Mouse (Mus musculus) limb, embryonic 12.5 days (tissue): Measurements from ENCODE around the gene Tbx1. TPM values are rescaled to one million over a fixed set of nuclear protein-coding genes. Genes with fewer than 3 reads are reported as not detected.

Source experiments
- ATAC-seq: fragments of 200-750 bp; cut with Nextera tagmentation; 2 replicates; pipeline ENCODE4 v1.8.0; 2017; ENCODE audit warnings: low read depth, moderate TSS enrichment; ENCODE audit not compliant: insufficient number of reproducible peaks, insufficient read depth, low FRiP score, low TSS enrichment
- H3K27ac ChIP-seq: fragments of 300-500 bp; sonication (generic); 2 replicates; pipeline ENCODE4 v1.5.1; 2016; ENCODE audit warnings: mild to moderate bottlenecking, moderate library complexity
- H3K27me3 ChIP-seq: fragments of 300-500 bp; sonication (generic); 2 replicates; pipeline ENCODE4 v1.6.1; 2016; ENCODE audit warnings: mild to moderate bottlenecking, moderate library complexity
- H3K36me3 ChIP-seq: fragments of 300-500 bp; sonication (generic); 2 replicates; pipeline ENCODE4 v1.6.1; 2016; ENCODE audit warnings: mild to moderate bottlenecking, moderate library complexity
- H3K4me1 ChIP-seq: fragments of 300-500 bp; sonication (generic); replicated peaks from 2 replicates; pipeline ENCODE4 v1.6.1; 2016
- H3K4me2 ChIP-seq: fragments of 300-500 bp; sonication (generic); 2 replicates; pipeline ENCODE4 v1.6.1; 2016; ENCODE audit warnings: mild to moderate bottlenecking, moderate library complexity
- H3K4me3 ChIP-seq: fragments of 300-500 bp; sonication (generic); replicated peaks from 2 replicates; pipeline ENCODE4 v1.5.1; 2016; ENCODE audit warnings: mild to moderate bottlenecking
- H3K9ac ChIP-seq: fragments of 300-500 bp; sonication (generic); replicated peaks from 2 replicates; pipeline ENCODE4 v1.6.1; 2016; ENCODE audit warnings: mild to moderate bottlenecking, moderate library complexity
- H3K9me3 ChIP-seq: fragments of 300-500 bp; sonication (generic); 2 replicates; pipeline ENCODE4 v1.6.1; 2016; ENCODE audit warnings: mild to moderate bottlenecking, moderate library complexity
- WGBS: fragments of 180-500 bp; shearing (Covaris S2); methylation state at CpG from one replicate; pipeline ENCODE4 v1.1.7; 2016; 5-methylcytosine and 5-hydroxymethylcytosine counted together
- polyA plus RNA-seq: library from polyadenylated mRNA; unstranded; fragments of >200 nt; fragmentation: Nextera tagmentation; extraction: Ambion mirVana; gene quantifications from 2 replicates; pipeline ENCODE4 v1.2.1, GENCODE M21; 2016

The Tbx1 gene
- polyA plus RNA-seq, 1 experiment from 2014 or later = 9.4 TPM

GRCm38 (mm10) chr16:18586906-18587546 lies 3.4 kb downstream of the Tbx1 start:
- WGBS = 1% methylated on average over 33 of the region's 62 CpGs
- ATAC-seq = no peak
- peak overlapping the region; percentile 75 for H3K4me2 ChIP-seq
- no peak overlapping the region for H3K27ac ChIP-seq
- H3K36me3 ChIP-seq = no peaks in the 10 kb centered on the region
- H3K27me3 ChIP-seq = peaks cover 98% of the 10 kb centered on the region
- H3K9me3 ChIP-seq = no peaks in the 10 kb centered on the region
- peaks cover 55% of the 10 kb centered on the region for H3K4me1 ChIP-seq
- H3K9ac ChIP-seq = peak overlapping the region; percentile 66
- H3K4me3 ChIP-seq = peak overlapping the region; percentile 51

DNA sequence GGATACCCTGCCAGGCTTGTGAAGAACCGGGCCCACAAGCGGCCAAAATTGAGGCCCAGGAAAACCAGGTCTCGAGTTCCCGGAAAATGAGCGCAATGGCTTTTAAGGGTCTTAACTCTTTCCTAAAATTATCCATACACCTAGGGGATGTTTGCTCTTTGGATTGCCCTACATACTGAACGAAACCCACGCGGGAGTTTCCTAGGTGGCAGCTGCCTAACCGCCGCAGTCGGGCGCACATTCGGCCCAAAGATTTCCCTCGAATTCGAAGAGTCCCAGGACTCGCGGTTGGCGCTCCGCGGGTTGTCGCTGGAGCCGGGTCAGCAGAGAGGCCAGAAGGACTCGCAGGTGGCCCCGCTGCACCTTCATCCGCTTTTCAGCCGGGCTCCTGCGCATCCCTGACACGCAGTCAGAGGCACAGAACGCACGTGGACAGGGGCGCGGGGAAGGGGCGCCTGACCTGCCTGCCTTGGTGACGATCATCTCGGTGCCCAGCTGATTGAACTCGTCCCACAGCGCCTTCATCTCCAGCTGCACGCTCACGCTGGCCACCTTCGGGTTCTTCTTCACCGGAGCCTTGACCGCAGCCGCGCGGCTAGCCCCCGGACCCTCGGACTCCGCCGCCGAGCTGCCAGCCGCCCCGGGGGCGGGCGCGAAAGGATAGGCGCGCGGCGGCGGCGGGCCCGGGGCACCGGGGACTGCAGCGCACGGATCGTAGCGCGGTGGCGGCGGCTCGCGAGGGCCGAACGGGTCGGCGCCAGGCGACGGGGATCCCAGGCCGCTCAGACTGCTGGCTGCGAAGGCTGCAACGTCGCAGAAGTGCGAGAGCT lies 4.2 kb downstream of the Tbx1 start:
- H3K9me3 ChIP-seq = no peaks in the 10 kb centered on the region
- 0 out of 2 replicates have a peak overlapping the region, but pooled peaks have one; percentile 17 for H3K27ac ChIP-seq
- H3K9ac ChIP-seq = peak overlapping the region; percentile 66
- H3K27me3 ChIP-seq = peaks cover 98% of the 10 kb centered on the region
- no peak for ATAC-seq
- peak overlapping the region; percentile 51 for H3K4me3 ChIP-seq
- no peaks in the 10 kb centered on the region for H3K36me3 ChIP-seq
- peaks cover 55% of the 10 kb centered on the region for H3K4me1 ChIP-seq
- H3K4me2 ChIP-seq = peak overlapping the region; percentile 75
- 1% methylated on average over 83 of the region's 83 CpGs for WGBS

GRCm38 (mm10) chr16:18585676-18586075 lies 4.8 kb downstream of the Tbx1 start:
- peak overlapping the region; percentile 66 for H3K9ac ChIP-seq
- H3K36me3 ChIP-seq = no peaks in the 10 kb centered on the region
- H3K9me3 ChIP-seq = no peaks in the 10 kb centered on the region
- H3K4me1 ChIP-seq = peaks cover 53% of the 10 kb centered on the region
- H3K27me3 ChIP-seq = peaks cover 98% of the 10 kb centered on the region
- peak overlapping the region; percentile 75 for H3K4me2 ChIP-seq
- ATAC-seq = no peak
- peak overlapping the region; percentile 51 for H3K4me3 ChIP-seq
- no peak overlapping the region for H3K27ac ChIP-seq
- 4% methylated on average over 10 of the region's 10 CpGs for WGBS

DNA sequence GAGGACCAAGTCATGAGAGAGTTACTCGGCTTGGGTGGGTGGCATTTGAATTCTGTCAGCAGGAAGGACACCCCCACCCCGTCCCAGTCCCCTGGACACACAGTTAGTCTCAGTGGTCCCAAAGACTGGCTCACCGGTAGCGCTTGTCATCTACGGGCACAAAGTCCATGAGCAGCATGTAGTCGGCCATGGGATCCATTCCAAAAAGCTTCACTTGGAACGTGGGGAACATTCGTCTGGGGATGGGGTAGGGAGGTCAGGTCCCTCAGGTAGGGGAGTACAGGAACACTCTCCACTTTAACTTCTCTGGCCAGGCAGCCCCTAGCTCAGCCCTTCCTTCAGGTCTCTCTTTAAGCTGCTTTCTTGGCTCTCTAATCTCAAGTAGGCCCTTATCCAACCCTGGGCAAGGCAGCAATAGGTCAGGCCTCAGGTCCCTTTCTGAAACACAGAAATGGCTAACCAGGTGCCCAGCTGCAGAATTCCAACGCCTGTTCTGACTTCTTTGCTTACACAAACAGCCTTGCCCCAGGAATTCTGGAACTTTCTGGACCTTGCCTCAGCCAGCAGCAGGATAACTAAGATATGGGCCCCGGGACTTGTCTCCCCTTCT lies 5.5 kb downstream of the Tbx1 start:
- H3K27ac ChIP-seq = no peak overlapping the region
- no peak overlapping the region for H3K9ac ChIP-seq
- H3K4me2 ChIP-seq = peak overlapping the region; percentile 75
- H3K27me3 ChIP-seq = peaks cover 98% of the 10 kb centered on the region
- H3K36me3 ChIP-seq = no peaks in the 10 kb centered on the region
- no peaks in the 10 kb centered on the region for H3K9me3 ChIP-seq
- ATAC-seq = no peak
- H3K4me3 ChIP-seq = peak overlapping the region; percentile 51
- 16% methylated on average over 10 of the region's 10 CpGs for WGBS
- peaks cover 46% of the 10 kb centered on the region for H3K4me1 ChIP-seq

DNA sequence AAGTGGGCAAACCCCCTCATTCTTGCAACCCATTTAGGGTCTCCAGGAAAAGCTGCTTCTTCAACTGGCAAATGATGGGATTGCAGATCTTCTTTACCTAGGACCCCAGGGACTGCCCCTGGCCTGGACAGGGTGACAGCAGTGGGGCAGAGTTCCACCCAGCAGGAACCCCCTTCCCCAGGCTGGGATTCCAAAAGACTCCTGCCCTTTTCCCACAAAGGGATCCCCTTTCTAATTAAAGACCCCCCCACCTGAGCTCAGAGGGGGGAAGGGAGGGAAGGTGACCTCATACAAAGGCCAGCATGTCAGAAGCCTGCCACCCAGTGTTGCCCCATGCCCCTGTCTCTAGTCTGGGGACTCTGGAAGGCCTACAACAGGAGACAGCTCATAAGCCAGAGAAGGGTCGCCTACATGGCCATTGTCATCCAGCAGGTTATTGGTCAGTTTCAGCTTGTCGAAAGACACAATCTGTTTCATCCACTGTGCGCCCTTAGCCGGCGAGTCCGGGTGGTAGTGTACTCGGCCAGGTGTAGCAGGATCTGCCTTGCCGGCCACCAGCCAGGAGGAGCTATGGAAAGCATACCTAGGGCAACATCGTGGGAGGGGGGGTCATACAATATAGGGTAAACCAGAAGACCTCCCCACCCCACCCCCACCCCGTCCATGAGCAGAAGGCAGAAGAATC lies 6.7 kb downstream of the Tbx1 start:
- no peak for ATAC-seq
- Histone ChIP-seq H3K27me3 (peaks cover 95% of the 10 kb centered on the region), H3K4me3 (peak overlapping the region; percentile 51; the same call in 1 of the 2 replicates), H3K4me2 (peak overlapping the region; percentile 75; the same call in 1 of the 2 replicates), H3K27ac (no peak overlapping the region), H3K9me3 (no peaks in the 10 kb centered on the region), H3K9ac (no peak overlapping the region), H3K36me3 (no peaks in the 10 kb centered on the region), H3K4me1 (peaks cover 44% of the 10 kb centered on the region)
- WGBS = 13% methylated on average over 10 of the region's 10 CpGs

DNA sequence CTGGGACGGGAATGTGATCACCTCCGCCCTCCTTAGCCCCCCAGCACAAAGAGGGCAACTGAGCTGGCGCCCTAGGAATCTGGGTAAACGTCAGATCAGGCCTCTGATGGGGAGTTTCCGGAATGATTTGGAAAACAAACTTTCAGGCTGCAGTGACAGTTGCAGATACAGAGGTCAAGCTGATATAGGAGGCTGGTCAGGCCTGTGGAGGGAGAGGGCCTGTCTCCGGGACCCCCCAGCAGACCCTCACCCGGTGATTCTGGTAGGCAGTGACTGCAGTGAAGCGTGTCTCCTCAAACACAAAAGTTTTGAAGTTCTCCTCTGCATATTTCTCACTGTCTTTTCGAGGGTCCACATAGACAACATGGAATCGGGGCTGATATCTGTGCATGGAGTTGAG lies 7.3 kb downstream of the Tbx1 start:
- Histone ChIP-seq H3K27ac (no peak overlapping the region), H3K27me3 (peaks cover 95% of the 10 kb centered on the region), H3K36me3 (no peaks in the 10 kb centered on the region), H3K4me1 (peaks cover 40% of the 10 kb centered on the region), H3K4me2 (peak overlapping the region; percentile 62; the same call in 1 of the 2 replicates), H3K9ac (no peak overlapping the region), H3K9me3 (no peaks in the 10 kb centered on the region), H3K4me3 (peak overlapping the region; percentile 4; the same call in 1 of the 2 replicates)
- WGBS = 14% methylated on average over 10 of the region's 10 CpGs
- no peak for ATAC-seq

DNA sequence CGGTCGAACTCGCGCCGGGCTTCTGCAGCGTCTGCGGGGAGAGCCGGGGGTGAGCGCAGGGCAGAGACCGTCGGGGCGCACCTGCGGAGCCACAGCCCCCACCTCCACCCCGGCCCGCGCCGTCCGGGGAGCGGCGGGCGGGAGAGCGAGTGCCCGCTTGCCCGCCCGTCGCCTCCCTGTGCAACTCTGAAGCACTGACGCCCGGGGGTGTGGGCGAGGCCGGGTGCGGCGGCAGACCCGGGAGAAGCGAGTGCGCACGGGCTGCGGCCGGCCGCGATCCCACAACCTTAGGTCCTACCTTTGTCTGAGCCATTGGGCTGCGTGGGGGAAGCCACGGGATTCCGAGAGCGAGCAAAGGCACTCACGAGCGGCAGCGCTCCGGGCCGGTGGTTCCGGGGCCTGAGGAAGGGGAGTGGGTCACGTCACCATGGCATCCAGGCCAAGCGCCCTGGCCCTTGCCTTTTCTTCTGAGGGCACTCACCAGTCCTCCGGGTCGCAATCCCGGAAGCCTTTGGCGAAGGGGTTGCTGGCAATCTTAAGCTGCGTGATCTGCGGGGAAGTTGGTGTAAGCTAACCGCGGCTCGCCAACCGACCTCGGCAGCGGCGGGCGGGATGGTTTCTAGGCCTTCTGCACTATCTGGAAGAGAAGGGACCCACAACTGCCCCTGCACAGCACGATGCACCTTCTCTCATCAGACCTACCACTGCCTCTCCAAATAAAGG lies 7.9 kb downstream of the Tbx1 start:
- Histone ChIP-seq H3K4me2 (peak overlapping the region; percentile 62), H3K4me3 (peak overlapping the region; percentile 39), H3K9me3 (no peaks in the 10 kb centered on the region), H3K27me3 (peaks cover 95% of the 10 kb centered on the region), H3K36me3 (no peaks in the 10 kb centered on the region), H3K27ac (no peak overlapping the region), H3K9ac (peak overlapping the region; percentile 48; the same call in 1 of the 2 replicates), H3K4me1 (peaks cover 40% of the 10 kb centered on the region)
- WGBS = 2% methylated on average over 66 of the region's 67 CpGs
- no peak for ATAC-seq

DNA sequence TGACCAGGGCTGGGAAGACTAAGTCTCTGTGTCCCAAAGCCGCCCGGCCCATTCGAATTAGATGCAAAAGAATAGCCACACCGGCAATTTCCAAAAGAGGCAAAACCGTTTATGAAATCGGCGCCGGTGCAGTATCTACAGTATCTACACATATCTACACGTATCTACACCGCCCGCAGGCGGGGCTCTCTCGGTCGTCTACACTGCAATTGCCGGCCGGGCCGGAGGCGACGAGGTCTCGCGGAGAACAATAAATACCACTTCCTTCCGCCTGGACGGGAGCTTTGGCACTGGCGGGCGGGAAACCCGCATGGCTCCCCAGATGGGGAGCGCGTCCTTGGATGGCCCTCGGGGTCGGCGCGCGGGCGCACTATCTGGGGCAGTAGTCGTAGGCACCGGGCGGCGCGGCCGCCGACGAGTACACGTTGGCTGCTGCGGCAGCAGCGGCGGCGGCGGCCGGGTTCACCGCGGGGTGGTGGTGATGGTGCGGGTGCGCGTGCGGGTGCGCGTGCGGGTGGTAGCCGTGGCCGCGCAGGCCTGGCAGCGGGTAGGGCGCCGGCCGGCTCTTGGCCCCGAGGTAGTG lies 8.8 kb downstream of the Tbx1 start:
- Histone ChIP-seq H3K27ac (no peak overlapping the region), H3K4me3 (peak overlapping the region; percentile 39), H3K9me3 (no peaks in the 10 kb centered on the region), H3K9ac (peak overlapping the region; percentile 48; the same call in 1 of the 2 replicates), H3K4me1 (peaks cover 39% of the 10 kb centered on the region), H3K27me3 (peaks cover 95% of the 10 kb centered on the region), H3K4me2 (peak overlapping the region; percentile 62), H3K36me3 (no peaks in the 10 kb centered on the region)
- WGBS = 1% methylated on average over 66 of the region's 66 CpGs
- ATAC-seq = no peak

DNA sequence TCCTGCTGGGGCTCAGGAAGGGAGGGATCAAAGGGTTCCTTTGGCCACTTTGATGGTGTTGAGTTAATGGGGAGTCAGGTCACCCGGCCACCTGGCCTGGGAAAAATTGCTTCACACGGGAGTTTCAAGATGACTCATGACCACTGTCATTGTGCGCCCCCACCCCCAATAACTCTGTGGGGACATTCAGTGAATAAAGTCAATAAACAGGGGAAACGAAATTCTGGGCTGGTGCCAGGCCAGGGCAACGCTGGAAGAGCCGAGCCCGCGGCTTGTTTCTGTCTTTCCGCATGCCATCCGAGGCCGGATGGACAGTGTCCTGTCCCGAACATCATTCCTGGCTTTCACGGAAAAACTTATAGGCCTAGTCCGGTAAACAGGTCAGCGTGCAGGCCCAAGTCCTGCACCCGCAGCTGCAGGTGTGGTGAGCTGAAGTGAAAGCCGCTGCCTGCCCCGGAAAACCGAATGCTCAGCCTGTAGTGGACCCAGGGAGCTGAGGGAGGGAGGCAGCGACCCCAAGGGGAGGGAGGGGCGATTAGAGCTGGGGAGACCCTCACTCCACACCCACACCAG lies 9.3 kb downstream of the Tbx1 start:
- no peak for ATAC-seq
- H3K9me3 ChIP-seq = no peaks in the 10 kb centered on the region
- H3K4me1 ChIP-seq = peaks cover 33% of the 10 kb centered on the region
- 4% methylated on average over 21 of the region's 21 CpGs for WGBS
- peak overlapping the region; percentile 39 for H3K4me3 ChIP-seq
- H3K4me2 ChIP-seq = peak overlapping the region; percentile 62
- no peak overlapping the region for H3K27ac ChIP-seq
- no peaks in the 10 kb centered on the region for H3K36me3 ChIP-seq
- peak overlapping the region; percentile 48; the same call in 1 of the 2 replicates for H3K9ac ChIP-seq
- H3K27me3 ChIP-seq = peaks cover 92% of the 10 kb centered on the region

DNA sequence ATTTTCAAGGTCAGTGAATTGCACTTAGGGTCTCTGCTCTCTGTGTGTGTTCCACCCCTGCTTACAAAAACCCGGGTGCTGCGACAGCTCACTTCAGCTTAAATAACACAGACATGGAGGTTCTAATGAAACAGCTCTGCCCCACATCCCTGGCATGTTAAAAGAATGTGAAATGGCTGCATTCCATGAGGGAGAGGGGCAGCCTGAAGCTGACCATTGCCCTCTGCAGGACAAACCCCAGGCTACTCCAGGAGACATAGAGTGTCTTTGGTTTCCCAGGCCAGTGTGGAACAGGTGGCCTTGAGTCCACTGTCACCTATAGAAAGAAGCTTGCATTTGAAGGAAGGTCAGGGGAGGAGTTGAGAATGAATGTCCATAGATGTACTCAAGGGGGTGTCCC lies 10.1 kb downstream of the Tbx1 start:
- no peak overlapping the region for H3K4me3 ChIP-seq
- no peak overlapping the region for H3K4me2 ChIP-seq
- no peak for ATAC-seq
- WGBS = 18% methylated on average over 2 of the region's 2 CpGs
- no peaks in the 10 kb centered on the region for H3K36me3 ChIP-seq
- peaks cover 87% of the 10 kb centered on the region for H3K27me3 ChIP-seq
- no peak overlapping the region for H3K9ac ChIP-seq
- H3K4me1 ChIP-seq = peaks cover 26% of the 10 kb centered on the region
- no peak overlapping the region for H3K27ac ChIP-seq
- no peaks in the 10 kb centered on the region for H3K9me3 ChIP-seq
